Mouse (Mus musculus) heart, embryonic 13.5 days (tissue): ENCODE data around the gene Taf15. TPM values are rescaled to one million over a fixed set of nuclear protein-coding genes. Genes with fewer than 3 reads are reported as not detected.

Experiments used
- ATAC-seq: fragments of 200-750 bp; cut with Nextera tagmentation; 2 replicates; pipeline ENCODE4 v1.8.0; 2017; ENCODE audit warnings: moderate TSS enrichment; ENCODE audit not compliant: insufficient number of reproducible peaks, low FRiP score, low TSS enrichment; ENCODE audit errors: extremely low read depth
- H3K27ac ChIP-seq: fragments of 300-500 bp; sonication (generic); replicated peaks from 2 replicates; pipeline ENCODE4 v1.5.1; 2015; ENCODE audit warnings: moderate library complexity, mild to moderate bottlenecking, inconsistent platforms
- H3K27me3 ChIP-seq: fragments of 300-500 bp; sonication (generic); replicated peaks from 2 replicates; pipeline ENCODE4 v1.6.1; 2015; ENCODE audit warnings: mild to moderate bottlenecking, inconsistent platforms
- H3K36me3 ChIP-seq: fragments of 300-500 bp; sonication (generic); 2 replicates; pipeline ENCODE4 v1.6.1; 2015; ENCODE audit warnings: mild to moderate bottlenecking, inconsistent platforms
- H3K4me1 ChIP-seq: fragments of 300-500 bp; sonication (generic); 2 replicates; pipeline ENCODE4 v1.6.1; 2015; ENCODE audit warnings: inconsistent platforms
- H3K4me2 ChIP-seq: fragments of 300-500 bp; sonication (generic); 2 replicates; pipeline ENCODE4 v1.6.1; 2015; ENCODE audit warnings: inconsistent platforms, mild to moderate bottlenecking, moderate library complexity
- H3K4me3 ChIP-seq: fragments of 300-500 bp; sonication (generic); 2 replicates; pipeline ENCODE4 v1.5.1; 2015; ENCODE audit warnings: moderate library complexity, mild to moderate bottlenecking, inconsistent platforms
- H3K9ac ChIP-seq: fragments of 300-500 bp; sonication (generic); 2 replicates; pipeline ENCODE4 v1.6.1; 2015; ENCODE audit warnings: inconsistent platforms, mild to moderate bottlenecking, moderate library complexity
- H3K9me3 ChIP-seq: fragments of 300-500 bp; sonication (generic); 2 replicates; pipeline ENCODE4 v1.6.1; 2016; ENCODE audit warnings: inconsistent platforms
- WGBS: fragments of 180-500 bp; shearing (Covaris S2); methylation state at CpG from one replicate; pipeline ENCODE4 v1.1.7; 2015; ENCODE audit warnings: mixed read lengths; 5-methylcytosine and 5-hydroxymethylcytosine counted together
- polyA plus RNA-seq: library from polyadenylated mRNA; unstranded; fragments of >200 nt; fragmentation: Nextera tagmentation; extraction: Ambion mirVana; gene quantifications from 2 replicates; pipeline ENCODE4 v1.2.1, GENCODE M21; 2015

Gene Taf15
- polyA plus RNA-seq, 1 experiment from 2014 or later: 10.5 TPM

DNA sequence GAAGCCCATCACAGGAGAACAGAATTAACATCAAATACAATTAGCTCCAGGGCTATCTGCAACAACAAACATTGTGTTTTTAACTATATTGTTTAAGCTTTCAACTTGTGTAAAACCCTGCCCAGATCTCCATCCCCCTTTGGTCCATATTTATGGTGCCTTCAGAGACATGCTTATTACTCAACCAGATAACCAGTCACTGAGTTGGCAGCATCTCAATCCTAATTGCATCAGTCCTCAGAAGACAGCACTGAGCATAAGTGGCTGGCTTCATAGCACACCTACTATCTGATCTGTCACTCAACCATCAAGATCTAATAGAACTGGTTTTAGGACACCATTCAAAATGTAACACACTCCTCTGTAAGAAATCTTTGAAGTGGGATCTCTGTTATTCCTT, 36.6 kb downstream of the Taf15 start:
- ATAC-seq: no peak
- no peaks in the 10 kb centered on the region for H3K9me3 ChIP-seq
- H3K27me3 ChIP-seq: no peaks in the 10 kb centered on the region
- H3K27ac ChIP-seq: no peak overlapping the region
- no peak overlapping the region for H3K4me3 ChIP-seq
- peaks cover 42% of the 10 kb centered on the region for H3K36me3 ChIP-seq
- peaks cover 12% of the 10 kb centered on the region for H3K4me1 ChIP-seq
- no peak overlapping the region for H3K4me2 ChIP-seq
- no peak overlapping the region for H3K9ac ChIP-seq

DNA sequence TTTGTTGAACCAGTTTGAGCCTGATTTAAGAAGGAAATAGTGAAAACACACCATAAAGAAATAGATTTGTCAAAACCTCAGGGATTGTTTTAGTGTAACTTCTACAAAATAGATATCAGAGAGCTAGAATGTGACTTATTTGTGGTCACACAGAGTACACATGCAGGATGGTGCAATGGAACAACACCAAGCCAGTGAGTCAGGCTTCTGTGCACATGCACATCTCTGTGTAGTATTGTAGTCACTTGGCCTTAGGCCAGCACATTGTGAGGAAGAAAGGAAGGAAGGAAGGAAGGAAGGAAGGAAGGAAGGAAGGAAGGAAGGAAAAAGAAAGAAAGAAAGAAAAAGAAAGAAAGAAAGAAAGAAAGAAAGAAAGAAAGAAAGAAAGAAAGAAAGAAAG, 44.3 kb downstream of the Taf15 start:
- no peaks in the 10 kb centered on the region for H3K4me1 ChIP-seq
- H3K36me3 ChIP-seq: peaks cover 9% of the 10 kb centered on the region; the same call in 1 of the 2 replicates
- no peak overlapping the region for H3K4me2 ChIP-seq
- no peaks in the 10 kb centered on the region for H3K27me3 ChIP-seq
- no peak for ATAC-seq
- no peak overlapping the region for H3K27ac ChIP-seq
- H3K9ac ChIP-seq: no peak overlapping the region
- H3K4me3 ChIP-seq: no peak overlapping the region
- H3K9me3 ChIP-seq: no peaks in the 10 kb centered on the region

DNA sequence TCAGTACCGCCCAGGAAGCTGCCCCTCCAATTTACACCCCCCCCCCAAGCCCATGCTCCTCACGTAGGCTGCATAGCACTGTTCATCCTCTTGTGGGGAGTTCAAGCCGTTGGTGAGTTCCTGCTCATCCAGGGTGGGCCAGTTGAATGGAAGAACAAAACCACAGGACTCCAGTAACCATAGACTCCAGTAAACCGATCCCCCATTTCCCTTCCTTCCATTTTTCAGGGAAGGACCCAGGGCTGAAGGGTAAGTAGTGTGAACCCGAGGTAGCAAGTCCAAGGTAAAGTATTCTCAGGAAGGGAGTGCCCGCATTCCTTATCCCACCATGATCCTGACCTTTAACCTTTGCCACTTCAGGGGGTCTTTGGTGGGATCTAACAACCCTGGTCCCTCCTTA, 45.5 kb downstream of the Taf15 start:
- WGBS: 64% methylated on average over 6 of the region's 6 CpGs
- H3K36me3 ChIP-seq: peaks cover 9% of the 10 kb centered on the region; the same call in 1 of the 2 replicates
- H3K4me2 ChIP-seq: no peak overlapping the region
- no peaks in the 10 kb centered on the region for H3K9me3 ChIP-seq
- H3K27me3 ChIP-seq: no peaks in the 10 kb centered on the region
- no peak overlapping the region for H3K9ac ChIP-seq
- ATAC-seq: no peak
- no peak overlapping the region for H3K27ac ChIP-seq
- no peak overlapping the region for H3K4me3 ChIP-seq
- H3K4me1 ChIP-seq: no peaks in the 10 kb centered on the region

DNA sequence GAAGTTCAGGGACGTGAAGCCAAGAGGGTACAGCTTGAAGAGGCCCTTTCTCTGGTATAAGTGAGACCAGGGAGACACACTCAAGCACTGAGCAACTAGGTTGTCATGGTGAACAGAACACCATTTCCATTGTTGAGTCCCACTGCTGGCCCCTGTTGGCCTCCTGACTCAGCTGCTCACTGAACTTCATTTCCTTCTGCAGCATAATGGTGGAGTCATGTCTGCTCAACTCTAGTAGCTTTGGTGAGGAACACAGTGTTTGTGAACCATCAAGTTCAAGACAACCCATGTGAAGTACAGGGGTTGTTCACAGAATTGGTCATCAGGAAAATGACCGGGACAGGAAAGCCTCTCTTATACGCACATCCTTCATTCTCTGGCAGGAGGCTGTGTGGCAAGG, 49.2 kb downstream of the Taf15 start, which contains the start of gene Heatr9:
Gene Heatr9, minus strand, starts transcription at position 101 of the 400 bp plus-strand sequence.
- H3K4me1 ChIP-seq: no peaks in the 10 kb centered on the region
- no peak within 1 kb of the TSS for H3K27ac ChIP-seq
- no peak within 1 kb of the TSS for H3K9ac ChIP-seq
- no peaks in the 10 kb centered on the region for H3K36me3 ChIP-seq
- ATAC-seq: no peak
- 72% methylated on average over 3 of the region's 3 CpGs for WGBS
- H3K4me2 ChIP-seq: no peak within 1 kb of the TSS
- no peak within 1 kb of the TSS for H3K4me3 ChIP-seq
- no peaks in the 10 kb centered on the region for H3K9me3 ChIP-seq
- no peaks in the 10 kb centered on the region for H3K27me3 ChIP-seq

DNA sequence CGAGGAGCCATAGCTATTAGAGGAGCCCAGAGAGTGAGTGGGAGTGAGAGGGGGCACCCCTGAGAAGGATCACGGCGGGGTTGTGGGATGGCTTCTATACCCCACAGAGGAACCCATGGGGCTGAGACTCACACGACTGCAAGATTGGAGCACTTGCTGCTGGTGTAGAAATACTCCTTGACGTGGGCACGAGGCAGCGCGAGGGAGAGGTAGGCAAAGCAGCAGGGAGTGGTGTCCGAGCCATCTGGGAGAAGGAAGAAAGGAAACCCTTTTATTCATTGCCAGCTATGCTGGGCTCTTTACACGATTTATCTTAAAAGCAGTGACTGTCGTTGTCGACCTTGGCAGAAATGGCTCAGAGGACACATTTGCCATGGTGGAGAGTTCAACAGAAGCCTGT, 56.1 kb downstream of the Taf15 start:
- H3K27ac ChIP-seq: no peak overlapping the region
- H3K27me3 ChIP-seq: no peaks in the 10 kb centered on the region
- H3K4me1 ChIP-seq: peaks cover 1% of the 10 kb centered on the region
- H3K4me2 ChIP-seq: no peak overlapping the region
- no peaks in the 10 kb centered on the region for H3K9me3 ChIP-seq
- H3K36me3 ChIP-seq: no peaks in the 10 kb centered on the region
- no peak overlapping the region for H3K9ac ChIP-seq
- 61% methylated on average over 12 of the region's 12 CpGs for WGBS
- no peak for ATAC-seq
- H3K4me3 ChIP-seq: no peak overlapping the region

DNA sequence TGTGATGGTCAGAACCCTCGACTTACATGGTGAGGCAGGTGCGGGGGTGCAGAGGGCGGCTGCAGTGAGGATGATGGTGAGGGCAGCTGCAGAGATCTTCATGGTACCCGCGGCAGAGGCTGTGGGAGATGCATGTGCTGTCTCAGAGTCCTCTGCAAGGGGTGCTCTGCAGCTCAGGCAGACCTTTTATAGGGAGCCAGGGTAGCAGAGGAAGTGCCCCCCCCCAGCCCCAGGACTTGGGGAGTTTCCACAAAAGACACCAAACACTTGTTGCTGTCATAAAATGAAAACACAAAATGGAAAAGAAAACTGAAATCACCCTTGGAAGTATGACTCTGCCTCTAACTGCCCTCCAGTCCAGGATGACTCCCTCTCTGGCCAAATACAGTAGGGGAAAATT, 57.5 kb downstream of the Taf15 start, which contains the start of gene Ccl5:
Gene Ccl5, minus strand, starts transcription at position 159 of the 400 bp plus-strand sequence.
- no peak within 1 kb of the TSS for H3K4me3 ChIP-seq
- no peak within 1 kb of the TSS for H3K4me2 ChIP-seq
- H3K27ac ChIP-seq: no peak within 1 kb of the TSS
- 85% methylated on average over 5 of the region's 5 CpGs for WGBS
- H3K27me3 ChIP-seq: no peaks in the 10 kb centered on the region
- peaks cover 12% of the 10 kb centered on the region for H3K4me1 ChIP-seq
- no peak for ATAC-seq
- H3K9me3 ChIP-seq: no peaks in the 10 kb centered on the region
- H3K9ac ChIP-seq: no peak within 1 kb of the TSS
- no peaks in the 10 kb centered on the region for H3K36me3 ChIP-seq

DNA sequence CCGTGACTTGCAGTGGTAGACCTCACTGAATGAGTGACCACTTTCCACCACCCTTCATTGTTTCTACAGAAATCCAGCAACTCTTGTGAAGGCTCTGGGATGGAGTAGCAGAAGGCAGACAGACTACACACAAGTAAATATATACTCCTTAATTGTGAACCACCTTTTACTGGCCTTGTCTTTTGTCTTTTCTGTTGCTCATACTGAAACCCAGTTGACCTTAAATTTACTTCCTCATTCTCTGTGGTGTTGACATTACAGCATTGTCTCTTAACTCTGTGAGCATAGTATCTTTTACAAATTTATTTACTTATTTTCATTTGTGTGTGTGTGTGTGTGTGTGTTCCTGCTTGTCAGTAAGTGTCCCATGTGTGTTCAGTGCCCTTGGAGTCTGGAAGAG, 60.3 kb downstream of the Taf15 start:
- Histone ChIP-seq H3K36me3 (no peaks in the 10 kb centered on the region), H3K4me1 (peaks cover 15% of the 10 kb centered on the region), H3K4me3 (no peak overlapping the region), H3K4me2 (no peak overlapping the region), H3K9ac (no peak overlapping the region), H3K9me3 (no peaks in the 10 kb centered on the region), H3K27me3 (no peaks in the 10 kb centered on the region), H3K27ac (no peak overlapping the region)
- ATAC-seq: no peak
- 70% methylated on average over 1 of the region's 1 CpGs for WGBS

DNA sequence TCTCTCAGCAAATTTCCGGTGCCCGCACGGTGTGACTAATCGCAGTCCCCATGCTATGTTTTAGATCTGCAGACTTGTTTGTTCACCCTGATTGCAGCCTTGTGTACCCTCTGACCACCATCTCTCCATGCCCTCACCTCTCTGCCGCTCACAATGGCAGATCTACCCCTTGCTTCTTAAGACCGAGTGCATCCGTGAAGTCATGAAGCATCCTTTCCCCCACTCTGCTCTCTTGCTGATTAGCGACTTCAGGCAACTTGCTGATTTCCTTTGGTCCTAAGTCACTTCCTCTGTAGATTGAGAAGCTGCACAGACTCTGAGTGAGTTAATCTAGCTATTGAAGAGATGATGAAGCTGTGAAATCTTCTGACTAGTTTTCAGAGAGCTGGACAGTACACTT, 61.3 kb downstream of the Taf15 start:
- no peak for ATAC-seq

DNA sequence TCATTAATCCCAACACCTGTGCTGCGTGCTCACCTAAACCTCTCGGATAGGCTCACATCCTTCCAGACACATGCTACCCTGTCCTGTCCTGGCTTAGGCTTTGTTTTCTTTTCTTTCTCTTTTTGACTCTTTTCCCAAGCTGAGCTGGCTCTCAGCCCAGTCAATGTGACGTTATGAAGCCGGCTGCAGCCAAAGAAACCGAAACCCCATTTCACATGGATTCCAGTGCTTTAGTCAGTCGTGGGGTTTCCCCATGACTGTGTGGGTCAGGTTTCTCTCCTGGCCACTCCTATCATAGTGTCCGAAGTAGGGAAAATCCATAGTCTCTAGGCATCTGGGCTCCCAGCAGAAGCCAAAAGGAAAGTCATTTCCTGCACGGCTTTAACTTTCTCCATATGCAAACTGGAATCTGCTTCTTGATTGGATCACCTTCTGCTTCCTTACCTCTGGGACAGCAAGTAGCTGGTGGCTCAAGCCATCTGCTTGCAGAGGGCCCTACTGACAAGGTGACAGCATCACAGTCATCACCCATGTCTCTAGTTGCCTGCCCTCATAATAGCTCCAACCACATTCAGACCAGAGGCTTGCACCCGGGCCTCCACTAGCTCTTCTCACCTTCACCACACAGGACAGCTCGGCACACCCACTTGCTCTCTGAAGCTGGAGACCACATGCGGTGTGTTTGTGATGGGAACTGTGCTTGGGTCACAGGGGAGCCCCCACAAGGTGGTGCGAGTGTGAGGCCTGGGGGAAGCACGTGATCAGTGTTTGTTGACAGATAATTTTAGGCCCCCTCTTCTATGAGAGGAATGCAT, 61.9 kb downstream of the Taf15 start:
- no peaks in the 10 kb centered on the region for H3K36me3 ChIP-seq
- peak overlapping the region; percentile 39; the same call in 1 of the 2 replicates for H3K27ac ChIP-seq
- 0 out of 2 replicates have a peak, but pooled peaks have one; percentile 19 for ATAC-seq
- no peaks in the 10 kb centered on the region for H3K9me3 ChIP-seq
- no peaks in the 10 kb centered on the region for H3K27me3 ChIP-seq
- H3K9ac ChIP-seq: no peak overlapping the region
- WGBS: 39% methylated on average over 13 of the region's 13 CpGs
- H3K4me1 ChIP-seq: peaks cover 19% of the 10 kb centered on the region
- H3K4me3 ChIP-seq: peak overlapping the region; percentile 18; the same call in 1 of the 2 replicates
- H3K4me2 ChIP-seq: peak overlapping the region; percentile 43

More for the DNA sequence above, 61.3 kb downstream of the Taf15 start:
- Histone ChIP-seq H3K4me2 (peak overlapping the region; percentile 43), H3K9ac (no peak overlapping the region), H3K27ac (peak overlapping the region; percentile 39; the same call in 1 of the 2 replicates), H3K4me1 (peaks cover 19% of the 10 kb centered on the region), H3K36me3 (no peaks in the 10 kb centered on the region), H3K27me3 (no peaks in the 10 kb centered on the region), H3K4me3 (0 out of 2 replicates have a peak overlapping the region, but pooled peaks have one; percentile 18), H3K9me3 (no peaks in the 10 kb centered on the region)
- 67% methylated on average over 8 of the region's 8 CpGs for WGBS

DNA sequence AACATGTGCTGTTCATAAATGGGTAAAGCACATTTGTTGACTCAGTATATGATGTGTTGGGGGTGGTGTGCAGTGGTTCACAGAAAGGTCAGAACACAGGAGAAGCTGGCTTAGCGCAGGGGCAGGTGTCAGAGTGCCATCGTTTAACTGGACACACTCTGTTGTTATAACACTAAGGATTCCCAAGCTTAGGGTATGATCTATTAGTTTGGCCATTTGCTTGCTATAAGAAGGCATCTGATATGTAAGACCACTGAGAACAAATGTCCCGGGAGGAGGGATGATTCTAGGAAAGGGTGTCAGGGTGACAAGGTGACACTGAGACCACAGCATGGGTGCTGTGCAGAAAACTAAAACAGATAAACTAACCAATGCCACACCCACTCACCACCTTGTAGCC, 63.9 kb downstream of the Taf15 start:
- Histone ChIP-seq H3K4me1 (peaks cover 19% of the 10 kb centered on the region), H3K4me2 (no peak overlapping the region), H3K36me3 (no peaks in the 10 kb centered on the region), H3K9me3 (no peaks in the 10 kb centered on the region), H3K27me3 (no peaks in the 10 kb centered on the region), H3K27ac (no peak overlapping the region), H3K4me3 (no peak overlapping the region), H3K9ac (no peak overlapping the region)
- ATAC-seq: no peak
- WGBS: 66% methylated on average over 3 of the region's 3 CpGs

DNA sequence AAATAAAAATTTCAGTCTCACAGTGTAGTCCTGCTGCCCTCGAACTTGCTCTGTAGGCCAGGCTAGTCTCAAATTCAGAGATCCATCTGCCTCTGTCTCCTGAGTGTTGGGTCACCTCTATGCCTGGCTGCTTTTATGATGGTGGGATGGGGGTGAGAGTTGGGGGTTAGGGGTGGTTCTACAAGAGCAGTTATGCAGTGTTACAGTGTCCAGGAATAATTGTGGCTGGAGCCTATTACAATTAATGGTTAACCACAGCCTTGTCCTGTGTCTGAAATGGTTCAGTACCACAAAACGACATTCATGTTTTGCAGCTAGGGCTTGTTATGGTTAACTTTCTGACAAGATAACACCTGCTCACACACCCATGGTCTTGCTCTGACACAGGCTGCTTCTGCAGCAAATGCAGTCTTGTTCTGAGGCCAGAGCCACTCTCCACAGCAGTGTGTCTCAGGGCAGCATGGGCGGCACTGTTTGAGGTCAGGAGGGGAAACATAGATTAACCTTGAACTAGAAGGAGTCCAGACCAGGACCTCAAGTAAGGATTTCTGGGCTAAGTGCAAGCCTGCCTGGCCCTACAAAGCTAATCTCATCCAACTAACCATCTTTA, 65.9 kb downstream of the Taf15 start:
- peaks cover 19% of the 10 kb centered on the region for H3K4me1 ChIP-seq
- WGBS: 62% methylated on average over 3 of the region's 3 CpGs
- no peak overlapping the region for H3K9ac ChIP-seq
- no peak for ATAC-seq
- H3K4me3 ChIP-seq: no peak overlapping the region
- no peaks in the 10 kb centered on the region for H3K27me3 ChIP-seq
- no peak overlapping the region for H3K4me2 ChIP-seq
- H3K27ac ChIP-seq: no peak overlapping the region
- H3K36me3 ChIP-seq: no peaks in the 10 kb centered on the region
- H3K9me3 ChIP-seq: no peaks in the 10 kb centered on the region
